Mouse (Mus musculus) yolk sac, embryonic 10.5 days (tissue): ENCODE results near the gene Glis3.
A peak's percentile ranks its signal among the peaks of the same experiment; 100 is the strongest.

ENCODE experiments used
- DNase-seq: peaks from one replicate; pipeline ENCODE4 v3.0.0-alpha.2; 2017; ENCODE audit warnings: low spot score

Glis3 gene

DNA sequence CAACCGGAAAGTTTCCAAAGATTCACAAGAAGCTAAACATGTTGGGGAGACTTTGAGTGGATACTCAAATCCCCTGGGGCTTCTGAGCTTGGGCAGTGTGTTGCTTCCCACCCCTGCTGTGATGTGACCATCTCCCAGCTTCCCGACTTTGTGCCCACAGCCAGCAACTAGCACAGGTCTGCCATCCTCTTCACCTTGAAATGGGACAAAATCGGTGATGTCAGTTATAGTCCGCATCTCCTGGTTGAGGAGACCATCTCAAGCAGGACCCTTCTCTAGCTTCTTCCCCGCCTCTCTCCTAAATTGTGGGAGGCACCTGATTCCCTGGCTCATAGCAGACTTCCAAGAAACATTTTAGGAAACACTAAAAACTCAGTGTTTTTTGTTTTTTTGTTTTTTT, 352.3 kb downstream of the Glis3 start:
- no peak for DNase-seq

DNA sequence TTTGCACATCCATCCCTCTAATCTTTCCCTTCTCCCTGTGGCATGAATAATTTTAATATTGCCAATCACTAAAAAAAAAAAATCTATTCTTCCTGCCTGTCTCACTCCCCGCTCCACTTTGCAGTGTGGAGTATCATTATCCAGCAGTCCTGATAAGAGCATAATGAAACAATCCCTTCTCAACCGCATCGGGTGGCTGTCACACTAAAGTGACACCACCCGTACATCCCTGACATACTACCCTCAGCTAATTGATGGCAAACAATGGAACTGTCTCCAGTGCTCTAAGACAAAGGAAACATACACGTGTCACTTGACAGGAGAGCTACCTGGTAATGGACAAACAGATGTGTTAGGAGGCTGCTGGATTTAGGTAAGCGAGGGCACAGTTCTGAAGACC, 373.8 kb downstream of the Glis3 start:
- no peak for DNase-seq

- no peak for DNase-seq
These were observed 374.4 kb downstream of the Glis3 start for GRCm38 (mm10) chr19:28305510-28305909.

GRCm38 (mm10) chr19:28302831-28303242, 377.0 kb downstream of the Glis3 start:
- DNase-seq: no peak

DNA sequence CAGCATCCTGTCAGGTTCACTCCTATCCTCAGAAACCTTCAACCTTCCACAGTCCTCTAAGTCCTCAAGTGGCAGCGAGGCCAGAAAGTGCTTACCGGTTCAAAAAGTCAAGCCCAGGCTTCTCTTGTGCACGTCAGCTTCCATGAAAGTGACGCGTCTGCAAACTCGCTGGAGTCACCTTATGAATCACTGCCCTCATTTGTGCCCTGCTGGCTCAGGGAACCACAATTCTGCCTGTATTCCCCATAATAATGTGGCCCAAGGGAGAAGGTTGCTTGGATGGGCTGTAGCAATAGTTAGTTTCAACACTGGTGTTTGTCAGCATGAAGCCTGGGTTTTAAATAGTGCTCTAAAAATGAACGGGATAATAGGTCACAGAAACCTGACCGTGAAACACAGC, 379.7 kb downstream of the Glis3 start:
- DNase-seq: no peak

DNA sequence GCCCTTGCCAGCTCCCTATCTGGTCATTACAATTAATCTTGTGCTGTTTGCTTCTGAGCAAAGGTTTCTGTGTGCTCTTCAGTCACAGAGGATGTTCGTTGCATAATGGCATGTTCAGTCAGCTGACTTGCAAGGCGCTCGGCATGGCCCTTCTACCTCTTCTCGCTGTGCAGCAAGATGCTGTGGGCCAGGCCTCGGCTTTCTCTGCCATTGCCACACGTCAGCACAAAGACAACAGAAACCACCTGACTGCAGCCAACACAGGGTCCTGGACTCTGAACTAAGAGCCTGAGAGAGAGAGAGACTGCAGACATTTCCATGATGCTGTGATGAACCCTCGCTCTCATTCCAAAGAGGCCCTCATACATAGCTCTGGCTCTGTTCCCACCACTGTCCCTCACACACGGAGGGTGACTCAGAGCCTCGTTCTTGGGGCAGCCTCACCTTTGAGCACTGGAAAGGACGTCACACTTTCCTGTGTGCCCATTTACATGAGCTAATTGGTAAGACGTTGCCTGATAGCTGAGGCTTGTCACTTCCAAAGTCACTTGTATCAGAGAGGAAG, 380.6 kb downstream of the Glis3 start:
- peak; percentile 44 for DNase-seq

GRCm38 (mm10) chr19:28298669-28299068, 381.2 kb downstream of the Glis3 start:
- DNase-seq: no peak

DNA sequence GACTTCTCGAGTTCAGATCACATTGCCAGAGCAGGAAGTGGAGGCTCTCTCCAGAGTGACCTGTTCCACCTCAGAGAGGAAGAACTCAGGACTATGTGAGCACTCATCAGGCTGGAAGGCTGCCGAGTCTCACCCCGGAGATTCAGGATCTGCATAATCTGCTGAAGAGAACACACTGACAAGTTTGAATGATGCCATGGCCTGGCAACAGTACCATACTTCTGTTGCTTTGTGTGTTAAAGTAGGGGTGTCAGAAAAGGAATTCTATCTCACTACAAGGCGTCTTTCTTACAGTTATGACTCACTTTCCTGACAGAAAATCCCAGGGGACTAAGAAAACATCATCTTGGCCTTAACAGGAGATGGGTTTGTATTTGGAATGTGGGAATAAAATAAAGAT, 388.3 kb downstream of the Glis3 start:
- DNase-seq: no peak

DNA sequence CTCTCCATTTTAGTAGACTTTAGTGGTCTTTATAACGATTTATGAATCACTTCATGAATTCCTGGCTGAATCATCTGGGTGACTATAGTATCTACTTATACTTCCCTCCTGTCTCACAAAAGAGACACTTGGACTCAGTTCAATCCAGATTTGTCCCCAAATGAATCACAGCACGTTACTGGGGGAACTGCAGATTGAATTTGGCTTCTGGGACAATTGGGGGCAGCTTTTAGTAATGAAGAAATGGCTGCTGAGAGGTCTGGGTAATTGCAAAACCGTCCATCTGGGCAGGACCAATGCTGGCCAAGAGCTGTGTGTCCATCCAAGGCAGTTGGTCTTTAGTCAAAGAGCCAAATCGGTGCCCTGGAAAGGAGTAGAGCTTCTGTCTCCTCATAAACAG, 390.4 kb downstream of the Glis3 start:
- no peak for DNase-seq

DNA sequence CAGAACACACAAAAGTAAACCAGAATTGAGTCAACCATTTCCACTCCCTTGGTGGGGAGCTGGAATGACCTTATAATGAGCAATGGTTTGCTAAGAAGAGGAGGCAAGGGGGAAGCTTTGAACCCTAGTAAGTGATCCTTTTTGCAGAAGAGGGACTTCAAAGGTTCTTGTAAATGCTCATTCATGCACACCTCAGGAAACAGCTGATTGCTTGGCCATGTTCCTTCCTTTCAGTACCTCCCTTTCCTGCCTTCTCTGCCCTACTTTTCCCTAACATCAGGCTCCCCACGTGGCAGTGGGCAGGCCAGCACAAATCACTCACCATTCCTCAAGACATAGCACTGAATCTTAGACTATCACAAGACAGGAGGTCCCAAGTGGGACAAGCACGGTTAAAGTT, 392.4 kb downstream of the Glis3 start:
- no peak for DNase-seq

DNA sequence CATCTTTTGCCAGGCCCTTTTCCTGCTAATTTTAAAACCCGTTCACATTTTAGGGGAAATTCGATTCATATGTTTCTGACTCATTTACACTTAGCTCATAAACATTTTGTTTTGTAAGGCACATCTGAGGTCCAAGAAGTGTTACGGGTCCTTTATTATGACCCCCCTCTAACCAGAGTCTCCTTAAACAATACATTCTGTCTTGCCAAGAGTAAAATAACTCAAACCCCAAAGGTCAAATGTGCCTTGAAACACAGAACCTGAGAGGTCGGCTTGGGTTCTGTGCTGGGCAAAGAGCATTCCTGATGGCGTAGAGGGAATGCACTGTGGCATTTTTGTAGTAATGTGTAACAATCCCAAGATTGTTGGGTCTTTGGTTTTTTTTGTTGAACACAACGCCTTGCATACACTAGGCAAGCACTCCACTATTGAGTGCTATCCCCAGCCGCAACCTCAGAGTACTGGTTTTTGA, 395.7 kb downstream of the Glis3 start:
- no peak for DNase-seq

DNA sequence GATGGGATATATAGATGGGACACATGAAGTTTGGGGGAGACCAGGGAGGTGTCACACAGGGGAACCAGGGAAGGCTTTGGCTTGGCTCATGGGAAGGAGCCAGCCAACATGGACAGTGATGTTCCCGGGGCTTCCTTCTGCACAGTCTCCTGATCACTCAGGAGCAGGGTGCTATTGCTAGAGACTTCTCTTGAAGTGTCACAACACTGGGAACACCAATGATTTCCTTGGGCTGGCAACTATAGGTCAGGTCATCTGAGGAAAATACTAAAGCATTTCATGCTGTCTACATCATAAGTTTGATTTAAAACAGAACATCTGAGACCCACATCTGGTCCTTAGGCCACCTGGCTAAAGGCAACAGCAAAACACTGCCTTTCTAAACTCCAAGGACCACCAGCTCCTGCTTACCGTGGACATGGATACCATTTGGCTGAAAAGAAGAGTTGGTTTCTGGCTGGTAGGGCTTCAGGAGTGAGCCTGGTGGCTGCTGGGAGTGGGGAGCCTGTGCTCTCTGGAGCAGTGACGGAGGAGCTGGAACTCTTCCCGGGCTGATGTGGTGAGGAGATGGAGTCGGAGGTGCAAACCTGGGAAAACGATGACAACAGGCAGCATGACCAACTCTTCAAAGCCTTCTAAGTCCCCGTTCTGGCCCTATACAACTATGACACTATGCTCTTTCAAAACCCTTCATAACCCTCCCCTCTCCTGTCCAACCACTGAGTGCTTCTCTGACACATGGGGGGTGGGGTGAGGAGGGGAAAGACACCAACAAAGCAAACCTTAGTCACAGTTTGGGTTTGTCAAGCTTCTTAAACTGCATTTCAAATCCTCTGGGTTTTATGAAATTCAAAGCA, 396.4 kb downstream of the Glis3 start:
- DNase-seq: no peak

GRCm38 (mm10) chr19:28281405-28281804, 398.5 kb downstream of the Glis3 start:
- peak; percentile 9 for DNase-seq

DNA sequence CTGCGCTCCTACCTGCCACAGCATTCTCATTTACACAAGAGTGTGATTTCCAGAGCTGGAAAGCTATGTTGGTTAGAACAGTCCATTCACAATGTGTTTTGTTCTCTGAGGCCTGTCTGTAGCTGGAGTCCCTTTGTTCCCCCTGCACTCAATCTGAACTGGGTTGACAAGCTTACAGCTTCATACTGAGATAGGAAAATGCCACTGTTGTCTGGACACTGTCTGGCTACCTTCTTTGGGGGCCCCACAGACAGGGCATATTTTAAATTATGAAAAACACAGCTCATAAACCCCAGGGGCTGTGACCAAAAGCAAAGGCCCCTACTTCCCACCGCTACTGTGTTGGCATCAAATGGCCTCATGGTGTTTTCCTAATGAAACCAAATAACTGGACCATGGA, 402.8 kb downstream of the Glis3 start:
- DNase-seq: no peak

DNA sequence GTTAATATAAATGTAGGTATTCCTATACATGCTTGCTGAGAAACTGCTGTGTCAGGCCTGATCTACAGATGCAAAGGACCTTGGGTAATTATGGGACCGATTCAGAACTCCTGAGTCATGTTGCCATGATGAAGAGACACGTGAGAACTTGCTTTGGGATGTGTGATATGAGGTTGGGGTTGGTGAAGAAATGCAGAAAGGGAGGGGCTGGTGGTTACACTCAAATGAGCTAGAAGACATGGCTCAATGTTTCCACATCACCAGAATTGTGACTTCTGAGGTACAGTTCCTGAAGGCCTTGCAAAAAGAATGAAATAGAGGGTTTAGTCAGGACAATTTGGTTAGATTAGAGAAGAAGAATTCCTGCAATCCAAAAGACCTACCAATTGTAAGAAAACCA, 405.4 kb downstream of the Glis3 start:
- no peak for DNase-seq

DNA sequence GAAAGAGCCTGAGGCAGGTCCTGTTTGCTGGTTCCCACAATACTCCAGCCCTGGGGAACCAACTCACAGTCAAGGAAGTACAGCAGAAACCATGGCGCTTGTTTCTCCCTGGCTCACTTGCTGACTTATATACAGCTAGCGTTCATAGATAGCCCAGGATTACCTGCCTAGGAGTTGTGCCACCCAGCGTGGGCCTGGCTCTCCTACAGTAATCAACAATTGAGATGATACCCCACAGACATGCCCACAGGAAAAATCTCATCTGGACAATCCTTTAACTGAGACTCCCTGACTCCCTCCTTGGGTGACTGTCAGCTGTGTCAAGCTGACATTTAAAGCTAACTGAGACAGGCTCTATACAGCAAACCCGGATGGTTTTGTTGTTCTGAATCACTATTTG, 405.9 kb downstream of the Glis3 start:
- no peak for DNase-seq

GRCm38 (mm10) chr19:28266850-28267249, 413.0 kb downstream of the Glis3 start:
- no peak for DNase-seq

- no peak for DNase-seq
These were observed 414.1 kb downstream of the Glis3 start for GRCm38 (mm10) chr19:28265776-28266175.

GRCm38 (mm10) chr19:28258907-28259675, 420.8 kb downstream of the Glis3 start:
- DNase-seq: no peak

GRCm38 (mm10) chr19:28258480-28258879, 421.4 kb downstream of the Glis3 start:
- no peak for DNase-seq

- no peak for DNase-seq
These were observed 432.5 kb downstream of the Glis3 start for GRCm38 (mm10) chr19:28247345-28247744.

DNA sequence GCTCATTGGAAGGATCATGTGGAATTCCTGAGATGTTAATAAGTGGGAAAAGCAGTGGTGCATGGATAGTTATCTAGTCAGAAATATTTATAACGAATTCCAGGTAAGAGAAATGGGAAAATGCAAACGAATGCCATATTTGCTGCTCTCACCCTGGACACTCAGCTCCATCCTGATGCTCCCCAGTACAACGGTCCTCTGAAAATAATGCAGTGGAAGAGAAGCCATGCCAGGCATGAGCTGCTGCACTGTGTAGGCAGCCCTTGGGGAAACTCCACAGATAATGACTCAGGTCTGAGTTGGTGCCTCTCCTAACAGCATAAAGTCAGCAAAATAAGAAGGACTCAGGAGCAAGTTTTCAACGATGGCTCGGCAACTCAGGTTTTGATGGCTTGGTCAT, 433.7 kb downstream of the Glis3 start:
- no peak for DNase-seq

GRCm38 (mm10) chr19:28238073-28238472, 441.8 kb downstream of the Glis3 start:
- DNase-seq: no peak
